Mouse (Mus musculus) embryonic stem cell, embryonic (primary cell): ENCODE results near the gene Tspan9.

Source experiments
- CTCF ChIA-PET, 4 experiments: fragments of 300-600 bp in 2 of 4; fragments of 350-600 bp in 2 of 4; sonication (Branson Sonifier 250); formaldehyde crosslinking; loops; one replicate each; lab custom pipeline; 2022; ENCODE audit warnings: inconsistent platforms in 2 of 4; lab: Charles Lee
- POLR2A ChIA-PET, 4 experiments: fragments of 300-600 bp in 2 of 4; fragments of 350-600 bp in 2 of 4; sonication (Branson Sonifier 250); formaldehyde crosslinking; loops; one replicate each; lab custom pipeline; 2022; ENCODE audit warnings: antibody characterized with exemption in 4 of 4, inconsistent platforms in 1 of 4; lab: Charles Lee

Gene Tspan9

GRCm38 (mm10) chr6:128118670-128119230, 24.6 kb downstream of the Tspan9 start:
- ChIA-PET POLR2A (no interaction called here), CTCF (no interaction called here)

- POLR2A ChIA-PET = interaction anchor here (0.6 to 3.4 kb wide), 12 partner anchors 10 to 359 kb away, joined by 3 to 13 read pairs (median 4); no protein-coding TSS in a partner anchor
- CTCF ChIA-PET = interaction anchor here in 2 of 4 experiments (0.5 to 1.2 kb wide), 4 partner anchors 83 to 148 kb away, joined by 3 read pairs; no protein-coding TSS in a partner anchor
These were observed 26.4 kb downstream of the Tspan9 start for GRCm38 (mm10) chr6:128116836-128117542.

GRCm38 (mm10) chr6:128116344-128116743, 27.1 kb downstream of the Tspan9 start:
- ChIA-PET CTCF (interaction anchor here in 1 of 4 experiments (0.9 to 1.2 kb wide), 2 partner anchors 88 to 119 kb away, joined by 3 read pairs; no protein-coding TSS in a partner anchor), POLR2A (interaction anchor here in 3 of 4 experiments (1.5 to 3.4 kb wide), 9 partner anchors 11 to 138 kb away, joined by 4 to 13 read pairs (median 5); no protein-coding TSS in a partner anchor)

- CTCF ChIA-PET = interaction anchor here in 3 of 4 experiments (0.6 kb wide), 3 partner anchors 16 to 200 kb away, joined by 3 to 4 read pairs (median 4); no protein-coding TSS in a partner anchor
These were observed 28.3 kb downstream of the Tspan9 start for GRCm38 (mm10) chr6:128115121-128115520.

GRCm38 (mm10) chr6:128112605-128113004, 30.8 kb downstream of the Tspan9 start:
- CTCF ChIA-PET = interaction anchor here in 2 of 4 experiments (0.5 to 1.0 kb wide), 3 partner anchors 66 to 102 kb away, joined by 3 to 5 read pairs (median 3); no protein-coding TSS in a partner anchor
- POLR2A ChIA-PET = interaction anchor here (0.5 to 2.3 kb wide), 11 partner anchors 8 to 246 kb away, joined by 3 to 7 read pairs (median 4); no protein-coding TSS in a partner anchor

More at GRCm38 (mm10) chr6:128115121-128115520, 28.3 kb downstream of the Tspan9 start:
- POLR2A ChIA-PET = interaction anchor here in 2 of 4 experiments (1.2 to 3.4 kb wide), 4 partner anchors 10 to 18 kb away, joined by 3 to 13 read pairs (median 8); no protein-coding TSS in a partner anchor

GRCm38 (mm10) chr6:128111784-128112183, 31.6 kb downstream of the Tspan9 start:
- POLR2A ChIA-PET = interaction anchor here in 3 of 4 experiments (0.6 to 2.3 kb wide), 8 partner anchors 8 to 245 kb away, joined by 3 to 7 read pairs (median 4); no protein-coding TSS in a partner anchor
- CTCF ChIA-PET = interaction anchor here in 2 of 4 experiments (0.6 to 0.7 kb wide), 2 partner anchors 67 to 79 kb away, joined by 3 to 5 read pairs; no protein-coding TSS in a partner anchor

- POLR2A ChIA-PET = interaction anchor here in 2 of 4 experiments (0.8 to 1.5 kb wide), 4 partner anchors 16 to 92 kb away, joined by 3 read pairs; partner anchors contain the start of gene Tspan9 (in 1 of the 2)
- CTCF ChIA-PET = interaction anchor here in 2 of 4 experiments (0.6 to 0.9 kb wide), 2 partner anchors 72 to 197 kb away, joined by 3 to 4 read pairs; no protein-coding TSS in a partner anchor
These were observed 34.9 kb downstream of the Tspan9 start for GRCm38 (mm10) chr6:128108324-128109035.

- POLR2A ChIA-PET = interaction anchor here in 3 of 4 experiments (1.0 to 1.5 kb wide), 4 partner anchors 10 to 36 kb away, joined by 3 to 5 read pairs (median 4); partner anchors contain the start of gene Tspan9 (in 1 of the 3)
These were observed 35.7 kb downstream of the Tspan9 start for GRCm38 (mm10) chr6:128107698-128108097.

GRCm38 (mm10) chr6:128106154-128106553, 37.2 kb downstream of the Tspan9 start:
- POLR2A ChIA-PET = interaction anchor here in 2 of 4 experiments (0.8 to 2.7 kb wide), 5 partner anchors 10 to 340 kb away, joined by 3 to 17 read pairs (median 11); no protein-coding TSS in a partner anchor
- CTCF ChIA-PET = interaction anchor here in 2 of 4 experiments (0.7 to 2.4 kb wide), 3 partner anchors 13 to 278 kb away, joined by 3 to 11 read pairs (median 4); no protein-coding TSS in a partner anchor

More at GRCm38 (mm10) chr6:128107698-128108097, 35.7 kb downstream of the Tspan9 start:
- CTCF ChIA-PET = interaction anchor here in 2 of 4 experiments (0.7 to 0.9 kb wide), 2 partner anchors 80 to 198 kb away, joined by 3 to 4 read pairs; no protein-coding TSS in a partner anchor

GRCm38 (mm10) chr6:128104712-128105324, 38.6 kb downstream of the Tspan9 start:
- ChIA-PET POLR2A (interaction anchor here in 3 of 4 experiments (0.6 to 3.4 kb wide), 15 partner anchors 11 to 1040 kb away, joined by 3 to 17 read pairs (median 4); partner anchors contain the start of gene Tspan9 (in 1 of the 3)), CTCF (interaction anchor here (0.6 to 2.4 kb wide), 10 partner anchors 12 to 388 kb away, joined by 3 to 11 read pairs (median 4); no protein-coding TSS in a partner anchor)

GRCm38 (mm10) chr6:128103874-128104273, 39.5 kb downstream of the Tspan9 start:
- CTCF ChIA-PET = interaction anchor here in 3 of 4 experiments (0.9 to 2.4 kb wide), 7 partner anchors 11 to 133 kb away, joined by 3 to 11 read pairs (median 4); no protein-coding TSS in a partner anchor
- POLR2A ChIA-PET = interaction anchor here in 3 of 4 experiments (0.9 to 3.4 kb wide), 12 partner anchors 8 to 231 kb away, joined by 3 to 14 read pairs (median 6); no protein-coding TSS in a partner anchor

GRCm38 (mm10) chr6:128102296-128102999, 40.9 kb downstream of the Tspan9 start:
- ChIA-PET CTCF (interaction anchor here in 3 of 4 experiments (0.6 to 1.9 kb wide), 12 partner anchors 10 to 651 kb away, joined by 3 to 7 read pairs (median 3); no protein-coding TSS in a partner anchor), POLR2A (interaction anchor here in 3 of 4 experiments (0.6 to 3.4 kb wide), 24 partner anchors 10 to 304 kb away, joined by 3 to 14 read pairs (median 4); no protein-coding TSS in a partner anchor)

- ChIA-PET POLR2A (interaction anchor here in 3 of 4 experiments (0.7 to 2.0 kb wide), 6 partner anchors 10 to 101 kb away, joined by 3 to 7 read pairs (median 3); no protein-coding TSS in a partner anchor), CTCF (interaction anchor here in 3 of 4 experiments (0.7 to 1.8 kb wide), 6 partner anchors 8 to 129 kb away, joined by 3 to 7 read pairs (median 4); no protein-coding TSS in a partner anchor)
These were observed 43.5 kb downstream of the Tspan9 start for GRCm38 (mm10) chr6:128099871-128100270.

- ChIA-PET CTCF (interaction anchor here in 2 of 4 experiments (0.6 to 1.1 kb wide), 4 partner anchors 8 to 380 kb away, joined by 3 read pairs; no protein-coding TSS in a partner anchor), POLR2A (interaction anchor here in 1 of 4 experiments (0.9 to 2.0 kb wide), 3 partner anchors 11 to 34 kb away, joined by 3 to 7 read pairs (median 3); no protein-coding TSS in a partner anchor)
These were observed 44.2 kb downstream of the Tspan9 start for GRCm38 (mm10) chr6:128099190-128099589.

GRCm38 (mm10) chr6:128096521-128096920, 46.9 kb downstream of the Tspan9 start:
- POLR2A ChIA-PET = interaction anchor here in 1 of 4 experiments (1.0 to 1.4 kb wide), 2 partner anchors 9 to 125 kb away, joined by 3 to 4 read pairs; no protein-coding TSS in a partner anchor

More at GRCm38 (mm10) chr6:128096521-128096920, 46.9 kb downstream of the Tspan9 start:
- CTCF ChIA-PET = interaction anchor here in 1 of 4 experiments (0.6 to 1.0 kb wide), 3 partner anchors 86 to 702 kb away, joined by 3 to 4 read pairs (median 3); no protein-coding TSS in a partner anchor
